Mouse (Mus musculus) thymus, adult 2 months (tissue): ENCODE measurements at regions not wholly inside any gene's neighbourhood (a gene's known extent, or its start where the extent isn't known, plus 50 kb on each side); places are given as distances from the start of the nearest gene placed in this dataset.
A peak's percentile ranks its signal among the peaks of the same experiment; 100 is the strongest.

ENCODE experiments used
- DNase-seq: peaks from one replicate; pipeline ENCODE4 v3.0.0; 2021
- H3K27ac ChIP-seq: fragments of 200-500 bp; 2 replicates; pipeline ENCODE4 v1.5.1; 2012; ENCODE audit warnings: low read length, control low read depth; ENCODE audit not compliant: control insufficient read depth, insufficient read depth
- H3K27me3 ChIP-seq: fragments of 200-500 bp; 2 replicates; pipeline ENCODE4 v1.6.1; 2012; ENCODE audit warnings: mild to moderate bottlenecking, low read length, moderate library complexity, mixed read lengths; ENCODE audit not compliant: control insufficient read depth, insufficient read depth
- H3K36me3 ChIP-seq: fragments of 200-500 bp; 2 replicates; pipeline ENCODE4 v1.6.1; 2012; ENCODE audit warnings: mild to moderate bottlenecking, low read length, moderate library complexity; ENCODE audit not compliant: control insufficient read depth, insufficient read depth
- H3K4me1 ChIP-seq: fragments of 200-500 bp; replicated peaks from 2 replicates; pipeline ENCODE4 v1.6.1; 2012; ENCODE audit warnings: low read length; ENCODE audit not compliant: control insufficient read depth, insufficient read depth
- H3K4me3 ChIP-seq: fragments of 200-500 bp; 2 replicates; pipeline ENCODE4 v1.5.1; 2012; ENCODE audit warnings: mild to moderate bottlenecking, low read length, control low read depth, moderate library complexity; ENCODE audit not compliant: control insufficient read depth, insufficient read depth
- CTCF ChIP-seq: fragments of 200-500 bp; IDR thresholded peaks from 2 replicates; pipeline ENCODE4 v1.5.1; 2012; ENCODE audit warnings: mild to moderate bottlenecking, control low read depth, low read length, moderate library complexity, borderline replicate concordance; ENCODE audit not compliant: control insufficient read depth, poor library complexity, insufficient read depth; ENCODE audit errors: extremely low read depth
- POLR2A ChIP-seq: fragments of 200-500 bp; IDR thresholded peaks from 2 replicates; pipeline ENCODE4 v1.6.1; 2012; ENCODE audit warnings: mild to moderate bottlenecking, low read length, control low read depth, moderate library complexity; ENCODE audit not compliant: control insufficient read depth, poor library complexity, insufficient read depth; ENCODE audit errors: extremely low read depth
- WGBS: fragments of 180-500 bp; shearing (Covaris S2); methylation state at CpG from one replicate; pipeline ENCODE4 v1.1.7; 2018; 5-methylcytosine and 5-hydroxymethylcytosine counted together

DNA sequence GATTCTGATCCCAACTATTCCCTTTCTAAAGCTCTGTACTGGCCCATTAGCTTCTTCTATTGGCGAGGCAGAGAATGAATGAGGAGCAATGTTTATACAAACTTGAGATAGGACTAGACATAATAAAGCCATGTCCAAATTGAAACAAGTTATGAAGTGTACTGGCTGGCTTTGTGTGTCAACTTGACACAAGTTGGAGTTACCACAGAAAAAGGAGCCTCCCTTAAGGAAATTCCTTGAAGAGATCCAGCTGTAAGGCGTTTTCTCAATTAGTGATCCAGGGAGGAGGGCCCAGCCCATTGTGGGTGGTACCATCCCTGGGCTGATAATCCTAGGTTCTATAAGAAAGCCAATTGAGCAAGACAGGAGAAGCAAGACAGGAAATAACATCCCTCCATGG, 135.9 kb upstream of the Cr2 start:
- TF ChIP-seq POLR2A (no peak), CTCF (no peak)
- Histone ChIP-seq H3K36me3 (no peaks in the 10 kb centered on the region), H3K4me3 (no peak overlapping the region), H3K4me1 (no peaks in the 10 kb centered on the region), H3K27me3 (no peaks in the 10 kb centered on the region), H3K27ac (no peak overlapping the region)
- 81% methylated on average over 2 of the region's 2 CpGs for WGBS
- DNase-seq = no peak

DNA sequence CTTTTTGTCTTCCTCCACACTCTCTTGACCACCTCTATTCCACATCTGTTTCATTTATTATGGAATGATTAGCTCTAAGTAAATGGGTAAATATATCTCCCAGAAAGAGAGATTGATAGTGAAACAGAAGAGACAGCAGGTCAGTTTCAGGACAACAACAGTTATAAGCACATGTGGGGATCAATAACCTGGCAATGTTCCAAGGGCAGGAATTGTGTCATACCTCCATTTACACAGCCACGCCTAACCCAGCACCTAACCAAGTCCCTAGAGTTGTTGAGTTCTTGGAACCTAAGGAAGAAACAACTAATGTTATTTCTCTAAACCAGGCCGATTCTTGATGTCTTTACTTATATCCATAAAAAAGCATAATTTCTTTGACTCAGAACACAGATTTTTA, 108.6 kb upstream of the Cr2 start:
- 92% methylated on average over 2 of the region's 2 CpGs for WGBS
- H3K27me3 ChIP-seq = no peaks in the 10 kb centered on the region
- no peaks in the 10 kb centered on the region for H3K36me3 ChIP-seq
- no peak overlapping the region for H3K27ac ChIP-seq
- no peak overlapping the region for H3K4me3 ChIP-seq
- DNase-seq = no peak
- no peaks in the 10 kb centered on the region for H3K4me1 ChIP-seq
- TF ChIP-seq CTCF (no peak), POLR2A (no peak)

DNA sequence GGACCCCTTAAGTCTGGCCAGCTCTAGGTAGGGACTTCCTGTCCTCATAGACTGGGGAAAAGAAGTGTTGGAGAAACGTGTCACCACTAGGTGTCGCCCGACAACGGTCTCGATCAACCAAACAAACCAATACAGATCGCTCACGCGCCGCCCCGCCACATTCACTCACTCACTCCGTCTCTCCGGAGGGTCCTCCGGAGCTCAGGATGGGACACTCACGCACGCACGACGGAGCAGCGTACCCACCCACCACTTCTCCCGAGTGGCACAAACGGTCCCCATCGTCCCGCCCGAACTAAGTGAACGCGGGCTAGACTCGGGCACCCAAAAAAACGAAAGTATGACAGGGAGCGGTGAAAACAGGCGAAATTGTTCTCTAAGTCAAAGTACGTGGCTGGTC, 65.0 kb upstream of the Cr2 start:
- TF ChIP-seq POLR2A (no peak), CTCF (no peak)
- Histone ChIP-seq H3K4me1 (no peaks in the 10 kb centered on the region), H3K4me3 (no peak overlapping the region), H3K36me3 (no peaks in the 10 kb centered on the region), H3K27me3 (no peaks in the 10 kb centered on the region), H3K27ac (no peak overlapping the region)
- 4% methylated on average over 30 of the region's 30 CpGs for WGBS
- peak; percentile 99 for DNase-seq

DNA sequence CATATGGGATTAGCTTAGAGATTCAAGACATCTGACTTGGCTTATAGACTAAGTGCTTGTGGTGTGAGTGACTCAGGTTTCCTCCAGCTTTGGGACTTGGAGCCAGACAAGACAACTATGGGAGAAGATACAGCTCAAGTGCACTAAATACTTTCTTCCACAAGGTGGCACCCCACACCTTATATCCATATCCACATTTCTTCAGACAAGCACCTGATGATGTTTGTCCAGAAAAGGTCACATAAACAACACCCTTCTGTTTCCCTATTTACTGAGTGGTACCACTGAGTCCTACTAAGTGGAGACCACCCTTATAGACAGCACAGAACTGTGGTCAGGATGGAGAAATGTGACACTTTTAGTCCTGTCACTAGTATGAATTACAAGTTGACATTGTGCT, 56.1 kb upstream of the Cr2 start:
- no peak for TF ChIP-seq POLR2A
- TF ChIP-seq CTCF = no peak
- Histone ChIP-seq H3K27me3 (no peaks in the 10 kb centered on the region), H3K4me3 (no peak overlapping the region), H3K36me3 (no peaks in the 10 kb centered on the region), H3K27ac (no peak overlapping the region), H3K4me1 (no peaks in the 10 kb centered on the region)
- DNase-seq = peak; percentile 41

DNA sequence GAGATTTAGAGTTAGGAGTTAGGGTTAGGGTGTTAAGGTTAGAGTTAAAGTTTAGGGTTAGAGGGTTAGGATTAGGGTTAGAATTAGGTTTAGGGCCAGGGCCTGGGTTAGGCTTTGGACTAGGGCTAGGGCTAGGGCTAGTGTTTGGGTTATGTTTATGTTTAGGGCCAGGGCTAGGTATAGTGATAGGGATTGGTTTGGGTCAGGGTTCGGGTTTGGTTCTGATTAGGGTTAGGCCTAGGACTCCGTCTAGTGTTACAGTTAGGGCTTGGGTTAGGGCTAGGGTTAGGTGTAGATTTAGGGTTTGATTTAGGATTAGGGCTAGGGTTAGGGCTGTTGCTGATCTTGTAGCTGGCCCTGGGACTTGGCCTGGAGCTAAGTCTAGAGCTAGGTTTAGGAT, 50.5 kb upstream of the Cr2 start:
- no peak overlapping the region for H3K4me3 ChIP-seq
- H3K27me3 ChIP-seq = no peaks in the 10 kb centered on the region
- H3K27ac ChIP-seq = no peak overlapping the region
- 93% methylated on average over 2 of the region's 2 CpGs for WGBS
- H3K36me3 ChIP-seq = no peaks in the 10 kb centered on the region
- DNase-seq = no peak
- TF ChIP-seq POLR2A (no peak), CTCF (no peak)
- no peaks in the 10 kb centered on the region for H3K4me1 ChIP-seq
